Mouse (Mus musculus): ENCODE data around the gene Dhodh. TPM values are rescaled to one million over a fixed set of nuclear protein-coding genes. Genes with fewer than 3 reads are reported as not detected.

The Dhodh gene
- polyA plus RNA-seq, 1 experiment from 2014 or later: 32.2 TPM

DNA sequence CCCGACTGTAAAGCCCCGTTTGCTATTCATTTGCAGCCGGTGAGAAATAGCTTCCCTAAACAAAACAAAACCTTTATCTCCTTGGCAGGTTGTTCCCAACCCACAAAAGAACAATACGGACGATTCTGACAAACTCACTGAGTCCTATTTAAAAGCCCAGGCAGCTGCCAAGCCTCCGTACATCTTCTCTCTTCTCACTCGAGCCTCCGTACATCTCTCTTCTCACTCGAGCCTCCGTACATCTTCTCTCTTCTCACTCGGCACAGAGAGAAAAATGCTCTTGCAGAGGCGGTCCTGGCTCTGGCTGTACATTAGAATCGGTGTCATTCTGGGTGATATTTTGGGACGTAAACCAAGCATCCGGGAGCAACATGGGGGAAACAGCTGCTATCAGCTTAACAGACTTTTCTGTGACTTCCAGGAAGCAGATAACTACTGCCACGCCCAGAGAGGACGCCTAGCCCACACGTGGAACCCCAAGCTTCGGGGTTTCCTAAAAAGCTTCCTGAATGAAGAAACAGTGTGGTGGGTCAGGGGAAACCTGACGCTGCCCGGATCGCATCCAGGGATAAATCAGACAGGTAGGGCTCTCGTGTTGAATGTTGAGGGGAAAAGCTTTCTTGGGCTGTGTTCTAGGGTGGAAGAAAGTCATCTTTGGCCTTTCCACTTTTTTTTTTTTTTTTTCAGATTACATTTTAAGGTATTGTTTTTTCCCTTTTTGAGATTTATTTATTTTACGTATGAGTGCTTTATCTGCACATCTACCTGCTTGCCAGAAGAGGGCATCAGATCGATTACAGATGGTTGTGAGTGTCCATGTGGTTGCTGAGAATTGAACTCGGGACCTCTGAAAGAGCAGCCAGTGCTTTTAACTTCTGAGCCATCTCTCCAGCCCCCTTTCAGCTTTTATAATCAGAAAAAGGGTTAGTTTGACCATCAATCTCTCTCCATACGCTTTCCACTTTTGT, 6.1 kb upstream of the Dhodh start, which contains the start of gene Pkd1l3:
TSS of gene Pkd1l3 (plus strand) at position 275 of the 968 bp plus-strand sequence.
- Histone ChIP-seq H3K4me2 (no peak within 1 kb of the TSS), H3K36me3 (replicated peaks) (no peaks in the 10 kb centered on the region), H3K9ac (no peak within 1 kb of the TSS), H3K4me1 (peaks cover under 1% of the 10 kb centered on the region; the same call in 1 of the 2 replicates), H3K27ac (no peak within 1 kb of the TSS), H3K27me3 (replicated peaks) (no peaks in the 10 kb centered on the region), H3K4me3 (no peak within 1 kb of the TSS), H3K9me3 (no peaks in the 10 kb centered on the region)
- ATAC-seq (replicated peaks): no peak
- WGBS: 64% methylated on average over 27 of the region's 27 CpGs

DNA sequence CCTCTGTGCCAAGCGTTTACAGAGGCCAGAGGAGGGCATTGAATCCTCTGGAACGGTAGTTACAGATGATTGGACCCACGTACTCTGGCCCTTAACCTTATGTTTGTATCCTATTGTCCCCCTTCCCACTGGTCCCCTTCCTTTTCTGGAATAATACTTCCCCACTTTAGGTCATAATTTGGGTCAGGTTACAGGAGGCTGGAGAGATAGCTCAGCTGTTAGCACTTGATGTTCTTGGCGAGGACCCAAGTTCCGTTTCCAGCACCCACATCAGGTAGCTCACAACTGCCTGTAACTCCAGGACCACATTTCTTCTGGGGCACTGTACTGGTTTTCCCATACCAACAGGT, 655 bp upstream of the Dhodh start:
- peak overlapping the region; percentile 58 for H3K9ac ChIP-seq
- peaks cover 15% of the 10 kb centered on the region for H3K4me1 ChIP-seq
- no peaks in the 10 kb centered on the region for H3K27me3 ChIP-seq (replicated peaks)
- no peaks in the 10 kb centered on the region for H3K36me3 ChIP-seq (replicated peaks)
- H3K27ac ChIP-seq: peak overlapping the region; percentile 94
- peak overlapping the region; percentile 55 for H3K4me3 ChIP-seq
- peak overlapping the region; percentile 75 for H3K4me2 ChIP-seq
- no peaks in the 10 kb centered on the region for H3K9me3 ChIP-seq
- WGBS: 18% methylated on average over 5 of the region's 5 CpGs
- ATAC-seq (replicated peaks): no peak

DNA sequence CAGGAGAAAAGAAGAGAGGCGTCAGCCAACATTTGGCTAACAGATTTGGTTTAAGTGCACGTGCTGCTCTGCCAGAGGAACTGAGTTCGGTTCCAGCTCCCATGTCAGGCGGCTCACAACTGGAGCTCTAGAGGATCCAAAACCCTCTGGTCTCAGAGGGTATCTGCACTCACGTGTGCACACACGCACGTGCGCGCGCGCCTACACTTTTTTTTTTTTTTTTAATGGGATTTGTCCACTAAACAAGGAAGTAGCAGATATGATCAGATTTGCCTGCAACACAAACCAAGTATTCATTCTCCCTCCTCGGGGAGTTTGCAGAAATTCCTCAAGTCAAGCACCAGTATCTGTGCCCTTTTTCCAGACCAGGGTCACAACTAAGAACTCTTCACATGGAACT, 823 bp downstream of the Dhodh start:
- H3K27ac ChIP-seq: peak overlapping the region; percentile 94
- no peak for ATAC-seq (replicated peaks)
- peaks cover 15% of the 10 kb centered on the region for H3K4me1 ChIP-seq
- no peaks in the 10 kb centered on the region for H3K27me3 ChIP-seq (replicated peaks)
- 0 out of 2 replicates have a peak, but pooled peaks cover 7% of the 10 kb centered on the region for H3K36me3 ChIP-seq (replicated peaks)
- H3K9me3 ChIP-seq: no peaks in the 10 kb centered on the region
- peak overlapping the region; percentile 75 for H3K4me2 ChIP-seq
- H3K4me3 ChIP-seq: peak overlapping the region; percentile 55
- peak overlapping the region; percentile 49; the same call in 1 of the 2 replicates for H3K9ac ChIP-seq
- 12% methylated on average over 12 of the region's 12 CpGs for WGBS

DNA sequence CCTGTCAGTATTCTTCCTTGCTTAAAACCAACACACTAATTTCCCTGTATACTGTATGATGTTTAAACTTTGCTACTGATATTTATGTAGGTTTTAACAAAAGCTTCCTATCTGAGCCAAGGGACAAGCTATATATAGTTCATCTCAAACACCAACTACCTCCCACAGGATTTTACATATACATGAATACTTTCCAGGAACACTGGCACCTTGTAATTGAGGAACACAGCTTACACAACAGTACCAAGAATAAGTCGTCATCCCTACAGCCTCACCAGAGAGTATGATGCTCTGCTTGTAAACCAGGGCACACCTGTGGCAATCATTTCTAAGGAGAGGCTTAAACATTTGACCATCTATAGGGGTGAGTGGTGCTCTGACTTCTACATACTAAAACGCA, 1.7 kb downstream of the Dhodh start:
- 85% methylated on average over 2 of the region's 2 CpGs for WGBS
- ATAC-seq (replicated peaks): no peak

DNA sequence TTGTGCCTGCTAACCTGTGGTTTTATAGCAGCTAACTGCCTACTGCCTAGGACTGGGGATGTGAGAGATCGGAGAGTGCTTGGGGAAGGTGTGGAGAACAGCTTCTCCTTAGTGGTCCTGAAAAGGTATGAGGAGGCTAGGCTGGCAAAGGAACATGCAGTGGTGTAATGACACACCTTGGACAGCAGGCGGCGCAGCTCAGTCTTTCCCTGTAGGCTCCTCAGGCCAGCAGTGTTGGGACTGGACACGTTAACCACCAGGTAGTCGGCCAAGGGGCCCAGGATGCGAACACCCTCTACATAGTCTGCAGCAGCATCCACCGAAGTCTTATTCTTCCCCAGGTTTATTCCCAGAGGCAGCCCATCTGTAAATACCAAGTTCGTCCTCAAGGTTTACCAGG, 12.6 kb downstream of the Dhodh start:
- 0 out of 2 replicates have a peak, but pooled peaks cover 4% of the 10 kb centered on the region for H3K36me3 ChIP-seq (replicated peaks)
- no peaks in the 10 kb centered on the region for H3K27me3 ChIP-seq (replicated peaks)
- H3K9ac ChIP-seq: no peak overlapping the region
- no peak overlapping the region for H3K4me2 ChIP-seq
- H3K9me3 ChIP-seq: no peaks in the 10 kb centered on the region
- 47% methylated on average over 8 of the region's 8 CpGs for WGBS
- ATAC-seq (replicated peaks): no peak
- no peak overlapping the region for H3K27ac ChIP-seq
- H3K4me1 ChIP-seq: no peaks in the 10 kb centered on the region
- H3K4me3 ChIP-seq: no peak overlapping the region

More for the DNA sequence above, 1.7 kb downstream of the Dhodh start:
- 0 out of 2 replicates have a peak, but pooled peaks cover 7% of the 10 kb centered on the region for H3K36me3 ChIP-seq (replicated peaks)
- no peak overlapping the region for H3K9ac ChIP-seq
- H3K4me3 ChIP-seq: no peak overlapping the region
- H3K4me1 ChIP-seq: peaks cover 15% of the 10 kb centered on the region
- H3K4me2 ChIP-seq: no peak overlapping the region
- H3K27me3 ChIP-seq (replicated peaks): no peaks in the 10 kb centered on the region
- no peaks in the 10 kb centered on the region for H3K9me3 ChIP-seq
- no peak overlapping the region for H3K27ac ChIP-seq

DNA sequence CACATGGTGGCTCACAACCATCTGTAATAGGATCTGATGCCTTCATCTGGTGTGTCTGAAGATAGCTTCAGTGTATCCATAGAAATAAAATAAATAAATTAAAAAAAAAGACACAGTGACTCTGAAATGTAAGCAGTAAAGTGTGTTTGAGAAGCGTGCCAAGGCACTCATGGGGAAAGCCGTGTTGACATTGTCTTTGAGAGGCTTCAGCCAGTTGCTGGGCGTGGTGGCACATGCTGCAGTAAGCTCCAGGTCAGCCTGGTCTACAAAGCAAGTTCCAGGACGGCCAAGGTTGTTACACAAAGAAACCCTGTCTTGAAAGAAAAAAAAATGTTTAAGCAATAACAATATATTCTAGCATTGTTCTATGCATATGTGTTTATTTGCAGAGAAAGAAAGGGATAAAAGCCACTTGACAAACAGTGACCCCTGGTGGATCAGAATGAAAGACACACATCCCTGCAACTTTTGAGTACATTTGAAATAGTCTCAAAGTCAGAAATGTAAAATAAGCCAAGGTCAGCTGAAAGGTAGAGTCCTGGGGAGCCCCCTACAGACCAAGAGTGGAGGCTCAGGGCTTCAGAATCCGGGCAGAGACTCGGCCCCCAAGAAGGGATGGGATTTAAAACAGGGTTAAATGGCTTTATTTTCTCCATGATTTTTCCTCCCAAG, 15.2 kb downstream of the Dhodh start:
- WGBS: 81% methylated on average over 6 of the region's 6 CpGs
- Histone ChIP-seq H3K27me3 (replicated peaks) (no peaks in the 10 kb centered on the region), H3K27ac (no peak overlapping the region), H3K4me3 (no peak overlapping the region), H3K4me1 (no peaks in the 10 kb centered on the region), H3K9ac (no peak overlapping the region), H3K4me2 (no peak overlapping the region), H3K36me3 (replicated peaks) (no peaks in the 10 kb centered on the region), H3K9me3 (no peaks in the 10 kb centered on the region)
- ATAC-seq (replicated peaks): no peak

DNA sequence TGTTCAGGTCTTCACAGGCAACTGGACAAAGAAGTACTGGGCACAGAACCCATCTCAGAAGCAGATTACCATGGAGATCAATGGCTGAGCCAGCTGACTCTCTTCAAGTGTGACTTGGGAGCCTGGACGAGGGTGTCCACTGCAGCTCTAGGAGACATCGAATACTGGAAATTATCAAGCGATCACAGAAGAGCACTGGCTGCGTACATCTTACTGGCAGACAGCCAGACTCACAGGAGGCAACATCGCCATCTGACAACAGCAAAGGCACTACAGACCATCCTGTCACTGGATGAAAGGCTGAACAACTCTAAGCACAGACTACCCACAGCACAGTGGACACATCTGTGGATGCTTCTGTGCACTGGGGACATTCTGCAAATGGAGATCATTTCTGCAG, 16.3 kb downstream of the Dhodh start:
- 87% methylated on average over 5 of the region's 5 CpGs for WGBS
- H3K9ac ChIP-seq: no peak overlapping the region

DNA sequence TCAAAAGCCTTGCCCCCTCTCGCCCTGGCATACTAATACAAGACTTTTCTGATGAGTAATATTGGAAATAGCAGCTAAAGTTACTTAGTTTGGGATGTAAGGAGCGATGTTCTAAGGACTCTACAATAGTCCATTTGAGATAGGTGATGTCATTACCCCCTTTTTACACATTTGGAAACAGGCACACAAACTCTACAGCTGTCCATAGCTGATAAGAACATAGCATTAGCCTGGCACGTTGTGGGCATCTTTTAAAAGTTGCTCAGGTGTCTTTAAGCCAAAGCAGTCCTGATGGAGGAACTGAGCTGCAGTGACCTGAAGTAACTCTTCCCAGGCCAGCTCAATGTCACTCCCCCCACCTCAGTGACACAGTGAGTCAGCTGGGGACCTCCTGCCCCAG, 17.1 kb downstream of the Dhodh start:
- no peaks in the 10 kb centered on the region for H3K4me1 ChIP-seq

More for the DNA sequence above, 16.3 kb downstream of the Dhodh start:
- H3K27ac ChIP-seq: no peak overlapping the region
- no peaks in the 10 kb centered on the region for H3K9me3 ChIP-seq
- no peak for ATAC-seq (replicated peaks)
- no peaks in the 10 kb centered on the region for H3K27me3 ChIP-seq (replicated peaks)
- H3K4me3 ChIP-seq: no peak overlapping the region
- H3K36me3 ChIP-seq (replicated peaks): no peaks in the 10 kb centered on the region
- H3K4me2 ChIP-seq: no peak overlapping the region
- H3K4me1 ChIP-seq: no peaks in the 10 kb centered on the region

DNA sequence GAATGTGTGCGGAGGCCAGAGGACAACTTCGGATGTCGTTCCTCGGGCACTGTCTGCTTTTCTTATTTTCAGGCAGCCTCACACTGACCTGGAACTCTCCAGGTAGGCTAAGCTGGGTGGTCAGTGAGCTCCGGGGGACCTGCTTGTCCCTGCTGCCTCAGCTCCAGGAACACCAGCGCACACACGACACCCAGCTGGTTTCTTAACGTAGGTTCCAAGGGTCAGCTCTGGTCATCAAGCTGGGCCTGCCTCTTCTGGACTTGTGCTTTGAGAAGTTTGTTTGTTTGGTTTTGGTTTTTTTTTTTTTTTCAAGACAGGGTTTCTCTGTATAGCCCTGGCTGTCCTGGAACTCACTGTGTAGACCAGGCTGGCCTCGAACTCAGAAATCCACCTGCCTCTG, 17.6 kb downstream of the Dhodh start:
- H3K4me2 ChIP-seq: no peak overlapping the region
- 89% methylated on average over 9 of the region's 9 CpGs for WGBS
- H3K27ac ChIP-seq: no peak overlapping the region
- no peaks in the 10 kb centered on the region for H3K27me3 ChIP-seq (replicated peaks)
- H3K36me3 ChIP-seq (replicated peaks): no peaks in the 10 kb centered on the region
- no peak for ATAC-seq (replicated peaks)
- no peak overlapping the region for H3K9ac ChIP-seq
- H3K4me3 ChIP-seq: no peak overlapping the region
- no peaks in the 10 kb centered on the region for H3K4me1 ChIP-seq
- no peaks in the 10 kb centered on the region for H3K9me3 ChIP-seq

More for the DNA sequence above, 17.1 kb downstream of the Dhodh start:
- no peak overlapping the region for H3K27ac ChIP-seq
- no peaks in the 10 kb centered on the region for H3K9me3 ChIP-seq
- no peak overlapping the region for H3K9ac ChIP-seq
- WGBS: 87% methylated on average over 3 of the region's 3 CpGs
- H3K4me2 ChIP-seq: no peak overlapping the region
- H3K36me3 ChIP-seq (replicated peaks): no peaks in the 10 kb centered on the region
- no peak overlapping the region for H3K4me3 ChIP-seq
- H3K27me3 ChIP-seq (replicated peaks): no peaks in the 10 kb centered on the region
- ATAC-seq (replicated peaks): no peak

DNA sequence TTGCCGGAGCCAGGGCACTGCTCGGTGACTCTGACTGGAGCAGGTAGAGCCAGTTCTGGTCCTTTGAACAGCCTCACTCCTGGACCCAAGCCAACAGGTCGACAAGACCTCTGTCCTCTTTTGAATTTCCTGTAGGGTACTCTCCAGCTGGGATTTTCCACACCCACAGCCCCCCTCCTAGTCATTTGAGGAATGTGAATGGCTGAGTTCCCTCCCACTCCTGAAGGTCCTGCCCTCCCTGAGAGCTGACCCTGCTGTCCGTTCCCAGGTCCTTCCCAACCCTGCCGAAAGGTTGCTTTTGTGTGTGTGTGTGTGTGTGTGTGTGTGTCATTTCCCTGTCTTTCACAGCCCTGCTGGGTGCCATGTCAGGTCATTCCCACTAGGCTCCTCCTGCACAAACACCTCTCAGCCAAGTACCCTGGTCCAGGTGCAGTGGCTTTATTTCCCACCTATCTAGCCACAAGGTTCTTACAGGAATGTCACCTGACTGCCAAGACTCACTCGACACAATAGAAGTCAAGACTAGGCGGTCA, 21.4 kb downstream of the Dhodh start:
- no peak for ATAC-seq (replicated peaks)
- no peaks in the 10 kb centered on the region for H3K36me3 ChIP-seq (replicated peaks)
- H3K9ac ChIP-seq: no peak overlapping the region
- WGBS: 67% methylated on average over 7 of the region's 7 CpGs
- H3K27me3 ChIP-seq (replicated peaks): no peaks in the 10 kb centered on the region
- H3K27ac ChIP-seq: no peak overlapping the region
- no peaks in the 10 kb centered on the region for H3K9me3 ChIP-seq
- no peak overlapping the region for H3K4me3 ChIP-seq
- H3K4me2 ChIP-seq: no peak overlapping the region
- no peaks in the 10 kb centered on the region for H3K4me1 ChIP-seq

DNA sequence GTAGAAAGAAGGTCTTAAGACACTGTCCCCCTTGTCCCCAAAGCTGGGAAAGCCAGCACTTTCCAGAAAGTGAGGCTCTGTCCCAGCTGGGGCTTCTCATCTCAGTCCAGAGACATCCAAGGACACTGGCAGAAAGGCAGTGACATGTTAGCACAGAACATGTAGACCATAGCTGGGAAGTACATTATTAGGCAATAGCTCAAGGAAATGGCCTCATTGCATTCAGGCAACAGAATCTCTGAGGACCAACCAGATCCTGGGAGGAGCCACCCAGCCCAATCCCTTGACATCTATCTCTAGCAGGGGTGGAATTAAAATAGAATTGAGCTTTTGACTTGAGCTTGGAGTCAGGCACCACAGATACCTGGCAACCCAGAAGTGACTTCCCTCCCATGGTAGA, 22.8 kb downstream of the Dhodh start:
- no peak for ATAC-seq (replicated peaks)

DNA sequence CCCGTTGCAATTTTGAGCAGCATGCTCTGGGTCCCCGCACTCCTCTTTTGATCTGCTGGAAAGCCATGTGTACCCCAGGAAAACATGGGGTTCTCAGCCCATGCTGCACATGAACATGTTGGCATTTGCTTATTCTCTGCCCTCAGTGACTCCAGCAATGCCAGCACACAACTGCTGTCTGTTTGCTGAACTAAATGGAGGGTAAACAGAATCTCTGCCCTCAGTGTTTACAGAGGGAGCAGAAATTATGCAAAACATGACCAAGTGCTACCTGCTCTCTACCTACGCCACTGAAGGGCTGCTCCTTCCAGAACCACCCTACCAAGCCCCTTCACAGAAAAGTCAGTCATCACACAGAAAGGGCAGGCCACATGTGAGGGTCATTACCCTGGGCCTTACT, 23.6 kb downstream of the Dhodh start:
- Histone ChIP-seq H3K4me1 (no peaks in the 10 kb centered on the region), H3K27me3 (replicated peaks) (no peaks in the 10 kb centered on the region), H3K9me3 (no peaks in the 10 kb centered on the region), H3K27ac (no peak overlapping the region), H3K4me3 (no peak overlapping the region), H3K9ac (no peak overlapping the region), H3K4me2 (no peak overlapping the region), H3K36me3 (replicated peaks) (no peaks in the 10 kb centered on the region)
- no peak for ATAC-seq (replicated peaks)
- 83% methylated on average over 3 of the region's 3 CpGs for WGBS

More for the DNA sequence above, 22.8 kb downstream of the Dhodh start:
- H3K4me3 ChIP-seq: no peak overlapping the region
- no peaks in the 10 kb centered on the region for H3K9me3 ChIP-seq
- H3K27me3 ChIP-seq (replicated peaks): no peaks in the 10 kb centered on the region
- no peak overlapping the region for H3K9ac ChIP-seq
- H3K4me1 ChIP-seq: no peaks in the 10 kb centered on the region
- H3K36me3 ChIP-seq (replicated peaks): no peaks in the 10 kb centered on the region
- no peak overlapping the region for H3K27ac ChIP-seq
- no peak overlapping the region for H3K4me2 ChIP-seq

Measured in midbrain, embryonic 15.5 days (tissue).